Mouse (Mus musculus): ENCODE data around the gene Smok3a. TPM values are rescaled to one million over a fixed set of nuclear protein-coding genes. Genes with fewer than 3 reads are reported as not detected.

Smok3a gene
- not detected in 2 replicates for polyA plus RNA-seq (2012; rRNA removed; ENCODE audit: low replicate concordance)

DNA sequence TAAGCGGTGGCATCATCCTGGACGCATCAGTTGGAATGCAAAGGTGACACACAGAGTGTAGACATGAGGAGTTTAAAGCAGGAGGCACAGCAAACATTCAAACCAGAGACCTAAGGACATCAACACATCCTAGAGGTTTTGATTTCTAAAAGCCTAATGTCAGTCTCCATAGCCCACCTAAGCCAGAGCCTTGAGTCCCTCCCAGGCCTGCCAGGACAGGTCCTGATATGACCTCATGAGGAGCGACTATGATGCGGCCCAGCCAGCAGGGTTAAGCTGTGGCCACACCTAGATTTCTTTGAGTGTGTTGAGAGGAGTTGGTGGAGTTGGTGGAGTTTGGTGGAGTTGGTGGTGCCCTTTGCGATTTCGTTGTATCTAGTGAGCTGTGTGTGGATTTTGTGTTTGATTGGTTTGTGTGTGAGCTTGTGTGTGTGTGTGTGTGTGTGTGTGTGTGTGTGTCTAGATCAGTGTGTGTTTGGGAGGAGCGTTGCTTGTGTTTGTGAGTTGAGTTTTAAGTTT, at the start of gene Smok3a, which contains the start of gene Smok3b:
Gene Smok3a, plus strand, starts transcription at position 301 of the 519 bp plus-strand sequence.
Gene Smok3b, plus strand, starts transcription at position 469 of the 519 bp plus-strand sequence.

DNA sequence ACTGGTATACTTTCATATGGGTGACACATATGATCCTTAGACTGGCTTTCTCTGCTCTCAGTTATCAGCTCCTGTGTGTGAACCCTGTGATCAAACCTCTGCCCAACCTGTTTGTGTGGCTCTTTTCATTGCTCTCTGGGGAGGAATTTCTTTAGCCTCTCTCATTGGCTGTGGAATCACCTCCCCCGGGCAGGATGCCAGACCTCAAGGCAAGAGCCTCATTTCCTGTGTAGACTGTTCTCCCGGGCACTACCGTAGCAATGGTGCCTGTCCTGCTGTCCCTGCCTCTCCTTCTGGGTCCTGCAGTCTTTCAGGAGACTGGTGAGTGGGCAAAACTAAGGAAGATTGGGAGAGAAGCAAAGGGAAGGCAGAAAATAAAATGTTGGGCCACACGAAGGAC, 39.8 kb upstream of the Smok3a start, which contains the start of gene Azgp1:
Gene Azgp1, plus strand, starts transcription at position 221 of the 400 bp plus-strand sequence.

GRCm38 (mm10) chr5:138052894-138053293, 31.8 kb downstream of the Smok3a start, which contains the start of gene Smok3c:
Smok3c (plus strand) TSS chr5:138053194.

Other genes starting within 250 kb of the Smok3a start
- 24.9 and 28.3 TPM in 2 replicates for gene Ppp1r35, start 242.4 kb upstream of the Smok3a start, polyA plus RNA-seq (2012; rRNA removed; ENCODE audit: low replicate concordance)
- 35.8 and 48.0 TPM in 2 replicates for gene Mepce, start 233.6 kb upstream of the Smok3a start, polyA plus RNA-seq (2012; rRNA removed; ENCODE audit: low replicate concordance)
- 1.9 and 2.5 TPM in 2 replicates for gene Zcwpw1, start 233.5 kb upstream of the Smok3a start, polyA plus RNA-seq (2012; rRNA removed; ENCODE audit: low replicate concordance)
- gene Pilra, start 185.0 kb upstream of the Smok3a start, polyA plus RNA-seq (2012; rRNA removed; ENCODE audit: low replicate concordance), result 2.6 and 7.9 TPM in 2 replicates
- gene Pilrb1, start 163.2 kb upstream of the Smok3a start, polyA plus RNA-seq (2012; rRNA removed; ENCODE audit: low replicate concordance), result 3.9 and 6.1 TPM in 2 replicates
- 4.4 and 4.8 TPM in 2 replicates for gene Pilrb2, start 149.4 kb upstream of the Smok3a start, polyA plus RNA-seq (2012; rRNA removed; ENCODE audit: low replicate concordance)
- not detected in 2 replicates for gene Cyp3a13, start 99.6 kb upstream of the Smok3a start, polyA plus RNA-seq (2012; rRNA removed; ENCODE audit: low replicate concordance)
- 0.09 and 0.14 TPM in 2 replicates for gene Gjc3, start 58.2 kb upstream of the Smok3a start, polyA plus RNA-seq (2012; rRNA removed; ENCODE audit: low replicate concordance)
- gene Azgp1, start 39.7 kb upstream of the Smok3a start, polyA plus RNA-seq (2012; rRNA removed; ENCODE audit: low replicate concordance), result 0.16 and 0.39 TPM in 2 replicates
- gene Smok3b, start 168 bp downstream of the Smok3a start, polyA plus RNA-seq (2012; rRNA removed; ENCODE audit: low replicate concordance), result not detected in 2 replicates
- not detected in 2 replicates for gene Smok3c, start 31.9 kb downstream of the Smok3a start, polyA plus RNA-seq (2012; rRNA removed; ENCODE audit: low replicate concordance)
- 4.7 and 8.3 TPM in 2 replicates for gene Zkscan1, start 63.8 kb downstream of the Smok3a start, polyA plus RNA-seq (2012; rRNA removed; ENCODE audit: low replicate concordance)
- 8.7 and 12.5 TPM in 2 replicates for gene Zscan21, start 95.6 kb downstream of the Smok3a start, polyA plus RNA-seq (2012; rRNA removed; ENCODE audit: low replicate concordance)
- 2.4 and 4.2 TPM in 2 replicates for gene Zfp113, start 134.5 kb downstream of the Smok3a start, polyA plus RNA-seq (2012; rRNA removed; ENCODE audit: low replicate concordance)
- gene Cops6, start 139.8 kb downstream of the Smok3a start, polyA plus RNA-seq (2012; rRNA removed; ENCODE audit: low replicate concordance), result 122 and 145 TPM in 2 replicates
- gene Ap4m1, start 150.7 kb downstream of the Smok3a start, polyA plus RNA-seq (2012; rRNA removed; ENCODE audit: low replicate concordance), result 66.6 and 72.1 TPM in 2 replicates
- gene Mcm7, start 151.2 kb downstream of the Smok3a start, polyA plus RNA-seq (2012; rRNA removed; ENCODE audit: low replicate concordance), result 20.3 and 54.7 TPM in 2 replicates
- gene Taf6, start 166.2 kb downstream of the Smok3a start, polyA plus RNA-seq (2012; rRNA removed; ENCODE audit: low replicate concordance), result 52.1 and 79.8 TPM in 2 replicates
- gene Cnpy4, start 166.2 kb downstream of the Smok3a start, polyA plus RNA-seq (2012; rRNA removed; ENCODE audit: low replicate concordance), result 8.0 and 11.5 TPM in 2 replicates
- 7.2 and 8.4 TPM in 2 replicates for gene Mblac1, start 173.1 kb downstream of the Smok3a start, polyA plus RNA-seq (2012; rRNA removed; ENCODE audit: low replicate concordance)
- gene Nxpe5, start 204.6 kb downstream of the Smok3a start, polyA plus RNA-seq (2012; rRNA removed; ENCODE audit: low replicate concordance), result 3.7 and 5.3 TPM in 2 replicates
- gene Lamtor4, start 234.2 kb downstream of the Smok3a start, polyA plus RNA-seq (2012; rRNA removed; ENCODE audit: low replicate concordance), result 232 and 331 TPM in 2 replicates
- gene BC037034, start 242.8 kb downstream of the Smok3a start, polyA plus RNA-seq (2012; rRNA removed; ENCODE audit: low replicate concordance), result 38.8 and 71.4 TPM in 2 replicates

Measured in subcutaneous adipose tissue, adult 2 months (tissue).